Mouse (Mus musculus) gastrocnemius, postnatal 10 days (tissue): ENCODE measurements at regions not wholly inside any gene's neighbourhood (a gene's known extent, or its start where the extent isn't known, plus 50 kb on each side); places are given as distances from the start of the nearest gene placed in this dataset.
"Not testable (repeated sequence)": the region's sequence is repeated elsewhere in the genome, so short reads cannot be mapped to it uniquely, and the experiment has no call there.

ENCODE experiments used
- DNase-seq: peaks from one replicate; pipeline ENCODE4 v3.0.0; 2021; ENCODE audit warnings: mixed read lengths

DNA sequence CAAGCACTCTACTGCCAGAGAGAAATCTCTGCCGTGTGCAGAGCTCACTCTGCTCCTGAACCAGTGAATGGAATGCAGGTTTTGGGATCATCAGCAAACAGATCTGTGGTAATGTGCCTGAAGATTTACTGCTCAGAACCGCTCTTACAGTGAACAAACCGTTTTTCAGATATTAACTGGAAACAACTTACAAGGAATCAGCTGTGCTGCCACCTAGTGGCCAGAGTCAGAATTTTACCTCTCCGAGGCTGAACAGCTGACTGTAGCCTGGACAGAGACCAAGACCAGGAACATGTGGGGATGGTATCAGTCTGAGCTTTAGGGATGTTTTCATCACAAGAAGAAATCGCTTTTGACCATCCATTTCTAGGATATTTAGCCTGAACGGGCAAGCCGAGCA, 65.3 kb downstream of the Gm15023 start:
- peak; percentile 10 for DNase-seq

DNA sequence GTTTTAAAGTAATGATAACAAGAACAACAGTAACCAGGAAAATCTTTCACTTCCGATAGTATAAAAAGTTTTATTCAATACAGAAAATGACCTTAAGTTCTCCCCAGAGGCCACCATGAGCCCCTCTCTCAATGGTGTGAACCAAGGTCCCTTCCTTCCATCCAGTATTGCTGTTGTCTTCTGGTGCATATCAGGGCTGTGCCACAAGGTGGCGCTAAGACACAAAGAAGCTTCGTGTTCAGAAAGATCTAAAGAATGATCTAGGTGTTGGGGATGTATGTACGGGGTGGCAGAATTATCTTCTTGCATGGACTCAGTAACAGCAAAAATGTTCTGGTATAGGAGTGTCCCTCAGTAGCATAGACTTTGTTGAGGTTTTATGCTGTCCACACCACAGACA, 66.6 kb downstream of the Gm15023 start:
- peak; percentile 38 for DNase-seq

DNA sequence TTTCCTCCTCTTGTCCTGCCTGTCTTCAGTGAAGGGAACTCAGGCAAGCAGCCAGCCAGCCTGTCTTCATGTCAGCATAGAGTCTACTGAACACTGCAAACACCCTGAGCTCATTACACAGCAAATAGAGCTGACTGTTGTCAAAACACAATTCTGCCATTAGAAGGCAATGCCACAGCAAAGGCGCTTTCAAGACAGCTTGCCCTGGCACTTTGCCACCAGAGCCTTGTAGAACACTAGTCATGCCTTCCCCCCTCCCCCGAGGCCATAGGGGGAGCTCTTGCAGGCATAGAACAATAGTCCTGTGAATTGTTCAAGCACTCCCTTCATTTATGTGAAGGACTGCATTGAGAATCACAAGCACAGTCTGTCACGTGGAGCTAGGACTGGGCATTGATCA, 75.8 kb downstream of the Gm15023 start:
- DNase-seq: peak; percentile 5

DNA sequence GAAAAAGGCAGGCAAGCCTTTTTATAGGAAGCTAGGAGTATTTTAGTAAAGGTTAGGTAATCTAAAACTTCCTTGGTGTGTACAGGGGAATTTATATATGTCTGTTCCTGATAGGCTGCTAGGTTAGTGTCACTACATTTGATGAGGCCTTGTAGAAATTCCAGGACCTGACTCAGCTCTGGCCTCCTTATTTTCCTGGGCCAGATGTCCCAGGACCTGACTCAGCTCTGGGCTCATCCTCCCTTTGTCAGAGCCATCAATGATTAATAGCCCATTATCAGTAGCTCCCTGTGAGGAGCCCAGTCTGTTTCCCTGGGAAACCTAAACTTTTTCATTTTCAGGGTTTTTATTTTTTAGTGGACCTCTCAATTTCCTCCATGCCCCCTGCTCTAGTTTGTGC, 79.3 kb downstream of the Gm15023 start:
- DNase-seq: no peak

DNA sequence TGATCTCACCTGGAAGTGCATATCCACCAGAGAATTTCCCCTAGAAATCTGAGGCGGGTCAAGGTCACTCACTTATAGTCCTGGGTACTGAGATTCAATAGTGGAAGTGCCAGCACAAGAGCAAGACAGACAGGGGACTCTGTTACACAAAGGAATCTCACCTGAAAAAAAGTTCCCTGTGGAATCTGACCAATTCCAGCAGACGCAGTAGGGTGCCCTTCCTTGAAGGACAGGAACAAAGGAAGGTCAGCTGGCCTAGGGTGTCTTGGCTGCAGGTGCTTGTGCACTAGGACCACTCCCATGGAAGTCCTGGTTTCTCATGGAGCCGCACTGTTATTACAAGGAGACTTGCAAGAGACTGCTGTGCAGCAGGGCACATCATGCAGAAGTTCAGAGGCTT, 81.2 kb downstream of the Gm15023 start:
- no peak for DNase-seq

DNA sequence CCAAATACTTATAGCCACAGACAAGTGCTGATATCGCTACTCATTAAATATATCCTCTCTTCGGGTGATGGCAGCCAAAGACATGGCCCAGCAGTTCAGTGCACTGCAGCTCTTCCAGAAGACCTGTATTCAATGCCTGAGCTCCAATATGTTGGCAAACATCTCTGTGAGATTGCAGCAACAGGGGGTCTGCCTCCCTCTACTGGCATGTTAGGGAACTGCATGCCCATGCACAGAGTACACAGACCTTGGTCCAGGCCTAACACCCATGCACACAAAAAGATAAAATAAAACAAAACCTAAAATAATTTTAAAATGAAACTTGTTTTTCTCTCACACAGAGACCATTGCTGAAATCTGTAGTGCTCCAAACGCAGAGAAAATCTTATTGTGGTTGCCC, 82.1 kb upstream of the Zmat1 start:
- DNase-seq: peak; percentile 54

DNA sequence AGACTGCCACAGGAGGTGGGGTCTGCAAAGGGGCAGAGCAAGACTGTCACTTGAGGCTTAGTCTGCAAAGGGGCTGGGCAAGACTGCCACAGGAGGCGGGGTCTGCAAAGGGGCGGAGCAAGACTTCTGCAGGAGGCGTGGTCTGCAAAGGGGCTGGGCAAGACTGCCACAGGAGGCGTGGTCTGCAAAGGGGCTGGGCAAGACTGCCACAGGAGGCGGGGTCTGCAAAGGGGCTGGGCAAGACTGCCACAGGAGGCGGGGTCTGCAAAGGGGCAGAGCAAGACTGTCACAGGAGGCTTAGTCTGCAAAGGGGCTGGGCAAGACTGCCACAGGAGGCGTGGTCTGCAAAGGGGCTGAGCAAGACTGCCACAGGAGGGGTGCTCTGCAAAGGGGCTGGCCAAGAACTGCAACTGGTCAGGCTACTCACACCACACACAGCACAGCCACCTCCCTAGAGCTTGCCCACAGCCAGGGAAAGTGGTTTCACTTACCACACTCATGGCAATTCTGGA, 78.1 kb upstream of the Zmat1 start:
- DNase-seq: not testable (repeated sequence)

DNA sequence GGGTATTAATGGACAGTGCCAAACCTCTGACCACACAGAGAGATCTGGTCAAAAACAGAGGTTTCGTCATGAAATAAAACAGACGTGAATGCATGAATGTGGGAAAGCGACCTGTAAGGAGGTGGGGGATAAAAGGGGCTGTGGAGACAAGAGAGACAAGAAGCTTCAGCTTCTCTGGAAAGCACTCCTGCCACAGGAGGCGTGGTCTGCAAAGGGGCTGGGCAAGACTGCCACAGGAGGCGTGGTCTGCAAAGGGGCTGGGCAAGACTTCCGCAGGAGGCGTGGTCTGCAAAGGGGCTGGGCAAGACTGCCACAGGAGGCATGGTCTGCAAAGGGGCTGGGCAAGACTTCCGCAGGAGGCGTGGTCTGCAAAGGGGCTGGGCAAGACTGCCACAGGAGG, 77.6 kb upstream of the Zmat1 start:
- not testable (repeated sequence) for DNase-seq

DNA sequence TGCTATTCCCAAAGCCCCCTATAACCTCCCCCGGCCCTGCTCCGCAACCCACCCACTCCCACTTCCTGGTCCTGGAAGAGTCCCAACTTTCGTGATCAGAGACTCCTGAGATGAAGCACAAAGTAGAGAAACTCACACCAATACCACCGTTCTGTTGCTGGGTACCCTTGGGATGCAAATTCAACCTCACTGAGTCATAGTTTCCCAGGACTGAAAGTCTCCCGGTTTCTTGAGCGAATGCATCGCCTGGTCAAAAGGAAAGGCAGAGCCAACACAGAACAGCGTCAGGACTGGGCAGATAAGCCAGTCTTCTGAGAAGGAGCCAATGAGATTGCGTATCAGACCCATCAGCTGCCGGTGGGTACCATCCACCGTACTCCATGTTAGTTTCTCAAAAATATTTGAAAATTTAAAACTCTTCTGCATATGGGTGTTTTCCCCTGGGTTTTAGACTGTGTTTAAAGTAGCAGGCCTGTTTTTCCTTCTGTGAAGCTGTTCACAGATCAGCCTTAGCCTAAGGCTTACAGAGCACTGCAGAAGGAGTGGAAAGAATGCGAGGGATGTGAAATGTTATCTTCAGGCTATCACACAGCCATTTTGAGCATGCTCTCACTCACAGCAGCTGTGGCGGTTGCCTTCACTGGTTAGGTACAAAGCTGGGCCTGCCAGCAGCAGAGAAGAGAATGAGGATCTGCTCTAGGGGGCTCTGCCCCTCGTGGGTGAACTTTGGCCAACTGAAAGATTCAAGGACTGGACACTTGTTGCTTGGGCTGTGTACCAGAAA, 77.0 kb upstream of the Zmat1 start:
- not testable (repeated sequence) for DNase-seq

DNA sequence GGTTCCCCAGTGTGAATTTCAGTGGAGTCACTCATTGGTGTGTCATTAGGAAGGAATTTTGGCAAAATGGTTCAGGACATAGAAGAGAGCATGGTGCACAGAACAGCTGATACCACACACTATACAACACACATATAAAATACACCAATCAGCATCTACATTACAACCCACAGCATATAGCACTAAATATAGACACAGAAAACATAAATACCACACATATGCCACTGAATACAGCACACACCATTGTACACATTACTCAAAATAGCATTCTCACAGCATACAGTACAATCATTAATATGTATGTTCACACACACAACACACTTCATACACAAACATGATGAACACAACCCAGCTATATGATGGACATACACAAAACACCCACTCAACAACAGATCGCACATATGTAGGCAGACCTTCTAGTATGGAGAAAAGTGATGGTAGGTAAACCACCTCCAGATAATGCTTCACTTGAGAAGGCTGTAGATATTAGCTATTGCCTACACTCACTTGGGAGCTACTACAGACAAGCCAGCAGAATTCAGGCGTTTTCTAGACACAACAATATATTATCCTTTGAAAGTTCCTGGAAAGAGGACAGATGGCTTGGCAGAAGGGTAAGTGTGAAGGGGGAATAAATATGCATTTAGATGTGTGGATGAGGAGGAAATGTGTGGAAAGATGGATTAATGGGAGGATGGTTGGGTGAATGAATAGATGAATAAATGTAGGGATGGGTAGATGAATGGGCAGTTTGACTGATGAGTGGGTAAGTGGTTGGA, 71.6 kb upstream of the Zmat1 start:
- no peak for DNase-seq

DNA sequence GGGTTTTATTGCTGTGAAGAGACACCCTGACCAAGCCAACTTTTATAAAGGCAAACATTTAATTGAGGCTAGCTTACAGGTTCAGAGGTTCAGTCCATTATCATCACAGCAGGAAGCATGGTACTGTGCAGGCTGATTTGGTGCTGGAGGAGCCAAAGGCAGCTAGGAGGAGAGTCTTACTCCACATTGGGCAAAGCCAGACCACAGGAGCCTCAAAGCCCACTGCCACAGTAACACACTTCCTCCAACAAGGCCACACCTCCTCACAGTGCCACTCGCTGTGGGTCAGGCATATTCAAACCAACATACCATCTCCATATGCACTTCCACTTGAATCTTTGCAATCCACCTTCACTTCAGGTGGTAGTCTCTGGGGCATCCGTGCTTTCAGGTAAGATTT, 70.4 kb upstream of the Zmat1 start:
- no peak for DNase-seq

DNA sequence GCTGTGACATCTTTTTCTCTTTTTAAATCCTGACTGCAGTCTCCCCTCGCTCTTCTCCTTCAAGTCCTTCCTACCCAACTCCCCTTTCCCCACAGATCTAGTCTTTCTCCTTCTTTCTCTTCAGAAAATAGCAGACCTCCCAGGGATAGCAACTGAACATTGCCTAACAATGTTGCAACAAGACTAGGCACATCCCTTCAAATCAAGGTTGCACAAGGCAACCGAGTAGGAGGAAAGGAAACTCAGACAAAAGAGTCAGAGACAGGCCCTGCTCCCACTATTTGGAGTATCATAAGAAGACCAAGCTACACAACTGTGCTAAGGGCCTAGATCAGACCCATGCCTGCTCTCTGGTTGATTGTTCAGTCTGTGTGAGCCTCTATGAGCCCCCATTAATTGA, 66.9 kb upstream of the Zmat1 start:
- no peak for DNase-seq

DNA sequence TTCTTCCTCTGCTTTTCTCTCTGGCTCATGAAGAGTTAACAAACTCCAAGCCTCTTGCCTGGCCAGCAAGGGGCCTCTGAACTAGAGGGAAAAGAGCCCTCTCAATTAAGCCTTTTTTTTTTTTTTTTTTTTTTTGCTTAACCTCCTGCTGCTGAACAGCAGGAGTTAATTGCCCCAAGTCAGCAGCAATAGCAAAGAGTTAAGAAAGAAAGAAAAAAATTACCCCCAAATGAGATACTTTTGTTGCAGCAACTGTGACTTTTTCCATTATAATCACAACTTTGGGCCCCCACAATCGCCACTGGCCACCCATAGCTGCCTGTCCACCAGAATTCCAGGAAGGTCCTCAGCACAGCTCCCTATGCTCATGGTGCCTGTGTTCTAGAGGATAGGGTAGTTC, 60.4 kb upstream of the Zmat1 start:
- DNase-seq: no peak

DNA sequence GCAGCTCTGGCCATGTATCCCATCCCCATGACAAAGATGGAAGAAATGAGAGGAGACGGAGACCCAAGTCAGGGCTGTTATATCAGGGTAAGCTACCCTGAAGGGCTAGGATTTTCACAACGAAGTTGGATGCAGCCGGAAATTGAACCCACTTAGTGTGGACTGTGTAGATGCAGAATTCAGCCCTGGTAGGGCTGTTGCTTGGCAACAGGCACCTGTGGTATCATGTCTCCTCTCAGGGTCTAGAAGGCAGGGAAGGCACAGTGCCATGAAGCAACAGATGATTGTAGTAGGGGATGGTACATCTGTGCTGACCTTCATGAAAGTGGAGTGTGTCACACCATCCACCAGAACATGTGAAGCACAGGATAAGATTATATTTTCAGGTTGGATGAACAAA, 51.2 kb upstream of the Zmat1 start:
- DNase-seq: no peak

DNA sequence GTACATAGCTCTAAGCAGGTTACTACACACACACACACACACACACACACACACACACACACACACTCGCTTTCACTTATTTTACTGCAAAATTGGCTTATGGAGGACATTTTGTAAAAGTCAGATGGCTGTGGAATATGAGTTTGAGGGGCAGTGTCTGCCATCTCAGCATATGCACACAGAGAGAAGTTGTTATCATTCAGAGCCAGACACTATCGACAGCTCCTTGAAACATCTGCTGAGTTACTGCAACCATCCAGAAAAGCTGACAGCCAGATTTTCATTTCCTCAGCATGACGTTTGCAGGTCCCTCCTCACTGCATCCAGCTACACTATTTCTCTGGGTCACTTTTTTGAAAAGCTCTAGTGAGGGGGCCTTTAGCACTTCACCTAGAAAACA, 49.9 kb upstream of the Zmat1 start:
- no peak for DNase-seq
